Mouse (Mus musculus) B cell, adult 67 days (primary cell): ENCODE results near the gene Prcp. TPM values are rescaled to one million over a fixed set of nuclear protein-coding genes. Genes with fewer than 3 reads are reported as not detected.

Source experiments
- total RNA-seq, 2 experiments: library from RNA; stranded (reverse); gene quantifications; 4 replicates each; pipeline ENCODE4 v1.2.4; 2023

Gene Prcp
- total RNA-seq: 10 to 100 TPM; 53.0 to 56.9 TPM

DNA sequence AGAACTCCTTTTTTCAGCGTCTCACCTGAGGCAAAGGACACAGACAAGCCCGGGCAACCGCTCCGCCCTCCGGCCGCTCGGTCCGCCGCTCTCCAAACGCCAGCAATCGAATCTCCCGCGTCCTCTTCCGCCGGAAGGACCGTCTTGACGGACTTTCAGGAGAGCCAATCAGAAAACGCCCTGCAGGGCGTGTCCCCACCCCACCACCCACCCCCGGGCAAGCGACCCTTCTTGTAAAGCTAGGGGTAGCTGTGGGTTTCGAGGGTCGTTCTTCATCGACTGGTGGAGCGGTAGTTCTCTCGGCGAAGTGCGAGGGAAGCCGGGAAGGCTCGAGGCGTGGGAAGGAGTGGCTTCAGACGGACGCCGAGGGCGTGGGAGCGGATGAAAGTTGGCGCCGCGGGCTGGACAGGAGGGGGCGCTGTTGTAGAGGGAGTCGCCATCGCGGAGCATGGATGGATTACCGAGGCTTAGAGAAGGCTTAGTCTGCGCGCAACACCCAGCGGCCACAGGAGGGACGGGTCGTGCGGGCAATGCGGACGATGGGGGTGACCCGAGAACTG lies at the start of gene Prcp, which contains the start of gene Ddias:
TSS of gene Prcp (plus strand) at position 355 of the 560 bp plus-strand sequence.
TSS of gene Ddias (minus strand) at position 132 of the 560 bp plus-strand sequence.

Other genes starting within 250 kb of the Prcp start
- gene Ankrd42, start 237.3 kb upstream of the Prcp start, total RNA-seq: under 1 TPM; 0.39 to 0.49 TPM
- gene Pcf11, start 204.5 kb upstream of the Prcp start, total RNA-seq: 100 to 1,000 TPM; 314 to 322 TPM
- gene Rab30, start 132.9 kb upstream of the Prcp start, total RNA-seq: 10 to 100 TPM; 75.3 to 85.0 TPM
- 1 to 10 TPM; 1.4 to 4.3 TPM for gene Ddias, start 223 bp upstream of the Prcp start, total RNA-seq
- gene Fam181b, start 205.4 kb downstream of the Prcp start, total RNA-seq: not detected